Comparison of ENCODE assay signal across 25 mouse cellular contexts in genomic region chr7:68093817-68094216, GRCm38 (mm10).
DNase-seq lines count a peak whose midpoint lies in the region; ATAC-seq and TF ChIP-seq lines count a peak whose summit lies in the region.
"Had no signal": no experiment of that assay in that cellular context is flagged by ENCODE, and none has a peak within 500 bp of the region (broad histone marks: within the 10 kb centered on the region; RNA-seq: fewer than 3 reads in every experiment).

No protein-coding gene starts in this region.

- peak overlapping the region; percentile 41; the same call in 1 of the 2 replicates for H3K27ac ChIP-seq in limb, embryonic 12.5 days
- no peak overlapping the region; the same call in 1 of the 2 replicates for H3K27ac ChIP-seq in limb, embryonic 10.5 days
- peak overlapping the region; percentile 25; the same call in 1 of the 2 replicates for H3K27ac ChIP-seq in midbrain, embryonic 12.5 days (replicated peaks)
- H3K27ac ChIP-seq in midbrain, postnatal 0 days (ENCODE audit: low read depth, low read length): no peak overlapping the region
- H3K27ac ChIP-seq in neural tube, embryonic 15.5 days (replicated peaks): peak overlapping the region; percentile 61
- H3K27ac ChIP-seq: forebrain, embryonic 10.5 days; kidney, postnatal 0 days; limb, embryonic 15.5 days had no signal

- 26% methylated on average over 9 of the region's 9 CpGs for WGBS in limb, embryonic 12.5 days
- WGBS in limb, embryonic 10.5 days: 35% methylated on average over 9 of the region's 9 CpGs
- WGBS in midbrain, embryonic 12.5 days: 72% methylated on average over 9 of the region's 9 CpGs
- 80% methylated on average over 9 of the region's 9 CpGs for WGBS in midbrain, postnatal 0 days
- 16% methylated on average over 9 of the region's 9 CpGs for WGBS in neural tube, embryonic 15.5 days

- DNase-seq in limb, embryonic 10.5 days (ENCODE audit: low spot score): no peak
- no peak for DNase-seq in midbrain, postnatal 0 days (ENCODE audit: low spot score)
- DNase-seq in spleen, postnatal 10 days (ENCODE audit: low spot score in 2 of 2): no peak
- DNase-seq: adrenal gland, adult 2 months; cerebellum, adult 11 months; cerebellum, adult 9-11 months; gastrocnemius, postnatal 10 days; heart, adult 11 months; heart, postnatal 10 days; kidney, adult 2 months; layer of hippocampus, adult 9-11 months; lung, adult 18-20 months; right cerebral cortex, postnatal 25 days; spleen, adult 18-20 months; thymus, postnatal 14 days had no signal

- no peak for ATAC-seq in limb, embryonic 12.5 days (ENCODE audit: insufficient number of reproducible peaks, insufficient read depth, low FRiP score, low TSS enrichment, low read depth)
- ATAC-seq in midbrain, embryonic 12.5 days (ENCODE audit: low FRiP score, low read depth): no peak
- no peak for ATAC-seq in midbrain, postnatal 0 days (ENCODE audit: low FRiP score)
- ATAC-seq in hematopoietic stem cell, adult 5-6 weeks (replicated peaks in 1 of 2; ENCODE audit: insufficient read depth in 1 of 2, low FRiP score in 2 of 2, low TSS enrichment in 1 of 2, low read depth in 1 of 2, poor library complexity in 2 of 2, severe bottlenecking in 2 of 2): 0 out of 4 replicates have a peak, but pooled peaks have one; percentile 15 to 52
- peak; percentile 48 for ATAC-seq in neural tube, embryonic 15.5 days (ENCODE audit: low FRiP score)
- ATAC-seq: forebrain, embryonic 16.5 days; midbrain, embryonic 16.5 days had no signal

- no peak overlapping the region for H3K4me3 ChIP-seq in limb, embryonic 12.5 days (replicated peaks)
- H3K4me3 ChIP-seq in limb, embryonic 10.5 days: no peak overlapping the region
- H3K4me3 ChIP-seq in midbrain, embryonic 12.5 days: no peak overlapping the region
- no peak overlapping the region for H3K4me3 ChIP-seq in midbrain, postnatal 0 days (ENCODE audit: low read depth, low read length)
- no peak overlapping the region for H3K4me3 ChIP-seq in neural tube, embryonic 15.5 days (replicated peaks)
- H3K4me3 ChIP-seq: forebrain, embryonic 10.5 days; heart, embryonic 12.5 days; limb, embryonic 15.5 days had no signal

- H3K27me3 ChIP-seq in limb, embryonic 12.5 days: no peaks in the 10 kb centered on the region
- H3K27me3 ChIP-seq in limb, embryonic 10.5 days (ENCODE audit: low read depth, poor library complexity, severe bottlenecking): no peaks in the 10 kb centered on the region
- H3K27me3 ChIP-seq in midbrain, embryonic 12.5 days: no peaks in the 10 kb centered on the region
- H3K27me3 ChIP-seq in midbrain, postnatal 0 days (ENCODE audit: insufficient read depth, low read length): no peaks in the 10 kb centered on the region
- no peaks in the 10 kb centered on the region for H3K27me3 ChIP-seq in neural tube, embryonic 15.5 days (replicated peaks)
- H3K27me3 ChIP-seq: heart, embryonic 12.5 days; limb, embryonic 15.5 days had no signal

- no peak overlapping the region for H3K9ac ChIP-seq in limb, embryonic 12.5 days (replicated peaks)
- no peak overlapping the region for H3K9ac ChIP-seq in midbrain, embryonic 12.5 days (replicated peaks)
- no peak overlapping the region for H3K9ac ChIP-seq in midbrain, postnatal 0 days (replicated peaks; ENCODE audit: low read length, poor library complexity, severe bottlenecking)
- no peak overlapping the region for H3K9ac ChIP-seq in neural tube, embryonic 15.5 days (replicated peaks)
- H3K9ac ChIP-seq: heart, embryonic 12.5 days; limb, embryonic 15.5 days had no signal

- no peak overlapping the region for H3K4me2 ChIP-seq in limb, embryonic 12.5 days
- no peak overlapping the region for H3K4me2 ChIP-seq in midbrain, embryonic 12.5 days (replicated peaks)
- no peak overlapping the region for H3K4me2 ChIP-seq in midbrain, postnatal 0 days (ENCODE audit: low read depth, low read length, poor library complexity, severe bottlenecking)
- H3K4me2 ChIP-seq in neural tube, embryonic 15.5 days: no peak overlapping the region
- H3K4me2 ChIP-seq: heart, embryonic 12.5 days; limb, embryonic 15.5 days had no signal

- 0 out of 2 replicates have a peak, but pooled peaks cover 4% of the 10 kb centered on the region for H3K9me3 ChIP-seq in limb, embryonic 12.5 days
- no peaks in the 10 kb centered on the region for H3K9me3 ChIP-seq in limb, embryonic 10.5 days (replicated peaks)
- H3K9me3 ChIP-seq in midbrain, embryonic 12.5 days: no peaks in the 10 kb centered on the region
- H3K9me3 ChIP-seq in midbrain, postnatal 0 days (ENCODE audit: low read length): no peaks in the 10 kb centered on the region
- no peaks in the 10 kb centered on the region for H3K9me3 ChIP-seq in neural tube, embryonic 15.5 days (replicated peaks)
- H3K9me3 ChIP-seq: forebrain, embryonic 10.5 days; heart, embryonic 12.5 days; limb, embryonic 15.5 days had no signal

- peaks cover 33% of the 10 kb centered on the region for H3K4me1 ChIP-seq in limb, embryonic 12.5 days (replicated peaks)
- peaks cover 49% of the 10 kb centered on the region for H3K4me1 ChIP-seq in limb, embryonic 10.5 days
- H3K4me1 ChIP-seq in midbrain, embryonic 12.5 days: peaks cover 7% of the 10 kb centered on the region; the same call in 1 of the 2 replicates
- H3K4me1 ChIP-seq in midbrain, postnatal 0 days (ENCODE audit: insufficient read depth, low read length): 0 out of 2 replicates have a peak, but pooled peaks cover 3% of the 10 kb centered on the region
- H3K4me1 ChIP-seq in neural tube, embryonic 15.5 days: peaks cover 32% of the 10 kb centered on the region

- peaks cover 23% of the 10 kb centered on the region; the same call in 1 of the 2 replicates for H3K36me3 ChIP-seq in limb, embryonic 12.5 days
- H3K36me3 ChIP-seq in limb, embryonic 10.5 days: peaks cover 38% of the 10 kb centered on the region
- H3K36me3 ChIP-seq in midbrain, embryonic 12.5 days: 0 out of 2 replicates have a peak, but pooled peaks cover 3% of the 10 kb centered on the region
- H3K36me3 ChIP-seq in midbrain, postnatal 0 days (ENCODE audit: insufficient read depth, low read length): no peaks in the 10 kb centered on the region
- H3K36me3 ChIP-seq in neural tube, embryonic 15.5 days: no peaks in the 10 kb centered on the region
- H3K36me3 ChIP-seq: heart, embryonic 12.5 days had no signal

- TF ChIP-seq CTCF in midbrain, postnatal 0 days (IDR thresholded peaks at IDR 0.05): no peak

Comparison
In these comparisons a context has a peak if more than half of its experiments do, and no peak if none do; other contexts are left out.
1. H3K27ac ChIP-seq: peak in limb, embryonic 12.5 days (single experiment), midbrain, embryonic 12.5 days (single experiment) and neural tube, embryonic 15.5 days (single experiment); none in limb, embryonic 10.5 days (single experiment) and midbrain, postnatal 0 days (single experiment).
2. ATAC-seq: peak in hematopoietic stem cell, adult 5-6 weeks (2 of 2) and neural tube, embryonic 15.5 days (single experiment); none in limb, embryonic 12.5 days (single experiment), midbrain, embryonic 12.5 days (single experiment) and midbrain, postnatal 0 days (single experiment).